Mouse (Mus musculus) bone marrow, adult 2 months (tissue): ENCODE results near the gene Prss8.

Experiments used
- CTCF ChIP-seq: fragments of 200-500 bp; IDR thresholded peaks from 2 replicates; pipeline ENCODE4 v1.5.1; 2011; ENCODE audit warnings: low read length, control low read depth; ENCODE audit not compliant: control insufficient read depth, insufficient read depth
- POLR2A ChIP-seq: fragments of 200-500 bp; IDR thresholded peaks from 2 replicates; pipeline ENCODE4 v1.6.1; 2011; ENCODE audit warnings: low read depth, mild to moderate bottlenecking, control low read depth, low read length, borderline replicate concordance; ENCODE audit not compliant: control insufficient read depth

DNA sequence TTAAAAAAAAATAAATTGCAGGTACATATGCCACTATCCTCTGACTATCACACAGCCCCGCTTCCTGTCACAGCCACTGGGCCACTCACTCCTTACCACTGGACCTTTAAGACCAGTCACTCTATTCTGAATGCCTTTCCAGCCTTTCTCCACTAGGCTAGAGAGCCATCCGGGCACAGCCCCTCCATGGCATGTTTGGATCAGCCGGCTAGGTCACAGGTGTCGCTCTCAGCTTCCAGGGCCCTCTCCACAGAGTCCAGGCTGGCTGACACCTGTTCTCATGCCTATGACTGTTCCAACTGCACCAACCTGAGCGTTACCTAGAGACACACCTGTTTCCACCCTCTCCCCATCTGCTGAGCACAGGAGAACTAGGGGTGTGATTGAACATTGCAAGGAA lies 1.3 kb downstream of the Prss8 start:
- TF ChIP-seq CTCF (no peak), POLR2A (no peak)
